Mouse (Mus musculus): ENCODE data around the gene Ndfip2.

GRCm38 (mm10) chr14:105312366-105312765 lies 54.0 kb downstream of the Ndfip2 start:
- TF ChIP-seq USF2 (conservative IDR thresholded peaks at IDR 0.05; ENCODE audit: low read depth, low read length), result no peak
- TF ChIP-seq MYC (IDR thresholded peaks at IDR 0.05; ENCODE audit: low read depth, low read length), result no peak
- no peak for TF ChIP-seq CHD2 (IDR thresholded peaks at IDR 0.05; ENCODE audit: low read length)
- no peak for TF ChIP-seq POLR2A (IDR thresholded peaks at IDR 0.05; ENCODE audit: low read depth, low read length)
- no peak for TF ChIP-seq E2F4 (IDR thresholded peaks at IDR 0.05; ENCODE audit: insufficient replicate concordance, low read depth, low read length)
- no peak for TF ChIP-seq CTCF (conservative IDR thresholded peaks at IDR 0.05 in 1 of 2, IDR thresholded peaks at IDR 0.05 in 1 of 2; ENCODE audit: low read depth in 2 of 2, low read length in 2 of 2)
